Mouse (Mus musculus) stomach, postnatal 0 days (tissue): ENCODE results near the gene Phox2a.

Source experiments
- CTCF ChIP-seq: IDR thresholded peaks from 2 replicates; pipeline ENCODE4 v1.5.1; 2016; ENCODE audit warnings: antibody characterized with exemption, low read depth, mild to moderate bottlenecking, moderate library complexity
- EP300 ChIP-seq: optimal IDR thresholded peaks from 2 replicates; pipeline ENCODE3; 2016; ENCODE audit warnings: antibody characterized with exemption

DNA sequence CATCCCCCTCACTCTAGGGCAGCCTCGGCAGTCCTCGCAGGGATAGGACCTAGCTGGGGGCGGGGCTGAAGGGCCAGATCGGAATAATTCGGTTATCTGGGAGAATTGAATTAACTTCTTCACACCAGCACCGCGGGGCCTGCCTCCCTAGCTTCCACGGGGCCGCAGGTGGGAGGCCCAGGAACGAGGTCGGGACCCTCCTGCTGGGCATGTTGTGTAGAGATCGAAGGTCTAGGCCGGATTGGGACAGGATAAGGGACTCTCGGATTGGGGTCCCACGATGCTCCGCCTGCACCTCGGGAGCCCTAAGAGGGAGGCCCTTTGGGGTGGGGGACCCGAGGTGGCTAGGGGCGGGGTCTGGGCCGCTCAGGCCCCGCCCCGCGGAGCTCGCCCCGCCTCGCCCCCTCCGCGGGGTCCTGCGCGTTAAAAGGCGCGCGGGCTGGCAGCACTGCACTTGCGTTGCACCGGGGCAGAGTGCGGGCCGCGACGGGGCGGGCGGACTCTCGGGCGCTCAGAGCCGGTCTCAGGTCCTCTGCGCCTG lies at the start of gene Phox2a:
- TF ChIP-seq CTCF, result no peak
- TF ChIP-seq EP300, result no peak
